ENCODE assay signal across 8 mouse cellular contexts in genomic region chr2:75763252-75763651, GRCm38 (mm10). TPM values are rescaled to one million over a fixed set of nuclear protein-coding genes. Genes with fewer than 3 reads are reported as not detected.
A peak's percentile ranks its signal among the peaks of the same experiment; 100 is the strongest.
DNase-seq lines count a peak whose midpoint lies in the region; ATAC-seq and TF ChIP-seq lines count a peak whose summit lies in the region.

No protein-coding gene starts in this region.

- no peaks in the 10 kb centered on the region for H3K27me3 ChIP-seq in heart, embryonic 13.5 days (replicated peaks)
- H3K27me3 ChIP-seq in liver, embryonic 14.5 days (ENCODE audit: control insufficient read depth, insufficient read depth, low read length), result no peaks in the 10 kb centered on the region
- H3K27me3 ChIP-seq in splenic B cell, adult 2 months (ENCODE audit: control insufficient read depth, insufficient read depth, low read length, poor library complexity, severe bottlenecking), result no peaks in the 10 kb centered on the region
- H3K27me3 ChIP-seq in forebrain, embryonic 16.5 days (replicated peaks; ENCODE audit: control insufficient read depth, insufficient read depth, low read length), result no peaks in the 10 kb centered on the region

- no peak overlapping the region for H3K4me2 ChIP-seq in heart, embryonic 13.5 days
- no peak overlapping the region for H3K4me2 ChIP-seq in liver, embryonic 14.5 days (ENCODE audit: low read depth)
- no peak overlapping the region for H3K4me2 ChIP-seq in forebrain, embryonic 16.5 days (ENCODE audit: low read length)

- H3K4me3 ChIP-seq in heart, embryonic 13.5 days, result no peak overlapping the region
- no peak overlapping the region for H3K4me3 ChIP-seq in liver, embryonic 14.5 days (ENCODE audit: insufficient read depth in 1 of 2, low read depth in 2 of 2, low read length in 2 of 2)
- no peak overlapping the region for H3K4me3 ChIP-seq in forebrain, embryonic 16.5 days (replicated peaks; ENCODE audit: low read length)

- H3K9me3 ChIP-seq in heart, embryonic 13.5 days, result no peaks in the 10 kb centered on the region
- no peaks in the 10 kb centered on the region for H3K9me3 ChIP-seq in liver, embryonic 14.5 days (ENCODE audit: control insufficient read depth, low read length)
- H3K9me3 ChIP-seq in forebrain, embryonic 16.5 days (ENCODE audit: control insufficient read depth, low read length), result no peaks in the 10 kb centered on the region

- 0 out of 2 replicates have a peak, but pooled peaks have one; percentile 11 for TF ChIP-seq EP300 in liver, embryonic 14.5 days (IDR thresholded peaks at IDR 0.05; ENCODE audit: low read depth)

- no peak for TF ChIP-seq CTCF in liver, embryonic 14.5 days (IDR thresholded peaks at IDR 0.05; ENCODE audit: low read depth)

- no peaks in the 10 kb centered on the region for H3K36me3 ChIP-seq in heart, embryonic 13.5 days
- H3K36me3 ChIP-seq in liver, embryonic 14.5 days (replicated peaks; ENCODE audit: control insufficient read depth, insufficient read depth, low read depth), result no peaks in the 10 kb centered on the region
- H3K36me3 ChIP-seq in splenic B cell, adult 2 months (ENCODE audit: control insufficient read depth, insufficient read depth, low read length, poor library complexity, severe bottlenecking), result no peaks in the 10 kb centered on the region
- no peaks in the 10 kb centered on the region for H3K36me3 ChIP-seq in forebrain, embryonic 16.5 days (ENCODE audit: control insufficient read depth, insufficient read depth)

- H3K9ac ChIP-seq in heart, embryonic 13.5 days, result no peak overlapping the region
- H3K9ac ChIP-seq in liver, embryonic 14.5 days (replicated peaks), result no peak overlapping the region
- H3K9ac ChIP-seq in forebrain, embryonic 16.5 days (replicated peaks; ENCODE audit: low read depth, low read length), result no peak overlapping the region

- 32% methylated on average over 3 of the region's 3 CpGs for WGBS in heart, embryonic 13.5 days
- 11% methylated on average over 3 of the region's 3 CpGs for WGBS in liver, embryonic 14.5 days (ENCODE audit: insufficient replicate concordance)
- 85% methylated on average over 3 of the region's 3 CpGs for WGBS in forebrain, embryonic 16.5 days

- DNase-seq in layer of hippocampus, adult 11-12 months (ENCODE audit: low spot score), result peak; percentile 23
- no peak for DNase-seq in layer of hippocampus, postnatal 10 days (ENCODE audit: low spot score in 2 of 2)
- DNase-seq in liver, embryonic 14.5 days (ENCODE audit: low read depth in 3 of 3, low spot score in 3 of 3), result peak in 1 of 3 experiments; percentile 35
- DNase-seq in splenic B cell, adult 2 months (ENCODE audit: low read depth, low spot score), result peak; percentile 43
- no peak for DNase-seq in left cerebral cortex, adult 11 months (ENCODE audit: low spot score)
- DNase-seq in cerebellum, postnatal 36 days, result no peak

- ATAC-seq in heart, embryonic 13.5 days (ENCODE audit: extremely low read depth, insufficient number of reproducible peaks, low FRiP score, low TSS enrichment), result 0 out of 2 replicates have a peak, but pooled peaks have one; percentile 25
- peak; percentile 63; the same call in 1 of the 2 replicates for ATAC-seq in liver, embryonic 14.5 days (ENCODE audit: insufficient read depth)
- ATAC-seq in forebrain, embryonic 16.5 days, result no peak

- peaks cover 17% of the 10 kb centered on the region for H3K4me1 ChIP-seq in heart, embryonic 13.5 days
- H3K4me1 ChIP-seq in liver, embryonic 14.5 days (replicated peaks; ENCODE audit: control insufficient read depth in 2 of 2, insufficient read depth in 2 of 2, low read length in 1 of 2), result peaks cover 22 to 28% of the 10 kb centered on the region in 2 experiments
- H3K4me1 ChIP-seq in forebrain, embryonic 16.5 days (replicated peaks; ENCODE audit: control insufficient read depth, insufficient read depth, low read length), result peaks cover 12% of the 10 kb centered on the region

- H3K27ac ChIP-seq in heart, embryonic 13.5 days (replicated peaks), result no peak overlapping the region; the same call in 1 of the 2 replicates
- no peak overlapping the region for H3K27ac ChIP-seq in liver, embryonic 14.5 days
- H3K27ac ChIP-seq in forebrain, embryonic 16.5 days (ENCODE audit: low read length), result no peak overlapping the region

RNA-seq across cellular contexts. Expression of gene Nfe2l2, which starts 58.8 kb away (rescaled TPM):
- 10 to 100 TPM in 1 of 2 experiments, 1 to 10 TPM in 1; 9.9 to 10.4 TPM for total RNA-seq in layer of hippocampus, postnatal 10 days (2021)
- polyA plus RNA-seq in heart, embryonic 13.5 days (2015; fragmentation: Nextera tagmentation; extraction: Ambion mirVana), result 42.8 and 43.7 TPM in 2 replicates
- 24.7 and 30.4 TPM in 2 replicates for polyA plus RNA-seq in liver, embryonic 14.5 days (2012; rRNA removed)
- 40.0 and 42.2 TPM in 2 replicates for polyA plus RNA-seq in liver, embryonic 14.5 days (2014; fragmentation: Nextera tagmentation; extraction: Ambion mirVana)
- polyA plus RNA-seq in forebrain, embryonic 16.5 days (2015; fragmentation: Nextera tagmentation; extraction: Ambion mirVana), result 12.7 and 16.1 TPM in 2 replicates

Comparison
In these comparisons a context has a peak if more than half of its experiments do, and no peak if none do; other contexts are left out.
1. DNase-seq: peak in layer of hippocampus, adult 11-12 months (single experiment) and splenic B cell, adult 2 months (single experiment); none in layer of hippocampus, postnatal 10 days (0 of 2), left cerebral cortex, adult 11 months (single experiment) and cerebellum, postnatal 36 days (0 of 2).